Mouse (Mus musculus): Measurements from ENCODE around the gene Fbxo31. TPM values are rescaled to one million over a fixed set of nuclear protein-coding genes. Genes with fewer than 3 reads are reported as not detected.

Gene Fbxo31
- total and polyA plus RNA-seq, 3 experiments: 4.9 to 25.3 (median 5.9) TPM

- Histone ChIP-seq H3K4me3 (ENCODE audit: low read depth, low read length) (no peak overlapping the region), H3K36me3 (replicated peaks) (peaks cover 60% of the 10 kb centered on the region), H3K4me1 (ENCODE audit: insufficient read depth, low read depth, low read length) (no peaks in the 10 kb centered on the region), H3K27me3 (ENCODE audit: insufficient read depth, low read length) (no peaks in the 10 kb centered on the region), H3K9me3 (replicated peaks) (no peaks in the 10 kb centered on the region)
- TF ChIP-seq CTCF (IDR thresholded peaks at IDR 0.05; ENCODE audit: low read depth, low read length) (no peak), GATA1 (IDR thresholded peaks at IDR 0.05; ENCODE audit: borderline replicate concordance, low read length) (no peak), TAL1 (conservative IDR thresholded peaks at IDR 0.05; ENCODE audit: low read depth, low read length) (no peak), POLR2AphosphoS5 (IDR thresholded peaks at IDR 0.05; ENCODE audit: insufficient replicate concordance, low read depth, low read length) (no peak), GATA2 (IDR thresholded peaks at IDR 0.05; ENCODE audit: borderline replicate concordance, low read depth, low read length) (no peak)
- ATAC-seq (ENCODE audit: extremely low read depth, insufficient number of reproducible peaks, low FRiP score, poor library complexity, severe bottlenecking) (no peak), DNase-seq (ENCODE audit: low spot score) (no peak)
Measured at GRCm38 (mm10) chr8:121550056-121550455, 28.6 kb downstream of the Fbxo31 start.

GRCm38 (mm10) chr8:121547132-121547531, 31.5 kb downstream of the Fbxo31 start:
- peaks cover 8% of the 10 kb centered on the region for H3K9me3 ChIP-seq (replicated peaks)
- no peaks in the 10 kb centered on the region for H3K4me1 ChIP-seq (ENCODE audit: insufficient read depth, low read depth, low read length)
- H3K27me3 ChIP-seq (ENCODE audit: insufficient read depth, low read length): no peaks in the 10 kb centered on the region; the same call in 1 of the 2 replicates
- TF ChIP-seq GATA1 (IDR thresholded peaks at IDR 0.05; ENCODE audit: borderline replicate concordance, low read length) (no peak), CTCF (IDR thresholded peaks at IDR 0.05; ENCODE audit: low read depth, low read length) (peak; percentile 93), POLR2AphosphoS5 (IDR thresholded peaks at IDR 0.05; ENCODE audit: insufficient replicate concordance, low read depth, low read length) (no peak)
- H3K4me3 ChIP-seq (ENCODE audit: low read depth, low read length): no peak overlapping the region
- H3K36me3 ChIP-seq (replicated peaks): peaks cover 31% of the 10 kb centered on the region
- ATAC-seq (ENCODE audit: extremely low read depth, insufficient number of reproducible peaks, low FRiP score, poor library complexity, severe bottlenecking) (peak; percentile 62), DNase-seq (ENCODE audit: low spot score) (peak; percentile 65)

GRCm38 (mm10) chr8:121544936-121545335, 33.7 kb downstream of the Fbxo31 start:
- Histone ChIP-seq H3K4me3 (ENCODE audit: low read depth, low read length) (no peak overlapping the region), H3K9me3 (replicated peaks) (peaks cover 19% of the 10 kb centered on the region), H3K36me3 (replicated peaks) (peaks cover 9% of the 10 kb centered on the region), H3K27me3 (ENCODE audit: insufficient read depth, low read length) (no peaks in the 10 kb centered on the region; the same call in 1 of the 2 replicates), H3K4me1 (ENCODE audit: insufficient read depth, low read depth, low read length) (no peaks in the 10 kb centered on the region)
- no peak for DNase-seq (ENCODE audit: low spot score)
- TF ChIP-seq GATA2 (IDR thresholded peaks at IDR 0.05; ENCODE audit: borderline replicate concordance, low read depth, low read length) (no peak), GATA1 (IDR thresholded peaks at IDR 0.05; ENCODE audit: borderline replicate concordance, low read length) (no peak)
- no peak for ATAC-seq (ENCODE audit: extremely low read depth, insufficient number of reproducible peaks, low FRiP score, poor library complexity, severe bottlenecking)

GRCm38 (mm10) chr8:121544276-121544785, 34.3 kb downstream of the Fbxo31 start, which contains the start of gene 1700018B08Rik:
Gene 1700018B08Rik (minus strand): TSS chr8:121544320.
- ATAC-seq (ENCODE audit: extremely low read depth, insufficient number of reproducible peaks, low FRiP score, poor library complexity, severe bottlenecking) (no peak), DNase-seq (ENCODE audit: low spot score) (no peak)
- H3K4me3 ChIP-seq (ENCODE audit: low read depth, low read length): no peak within 1 kb of the TSS
- H3K4me1 ChIP-seq (ENCODE audit: insufficient read depth, low read depth, low read length): no peaks in the 10 kb centered on the region
- H3K36me3 ChIP-seq (replicated peaks): peaks cover 3% of the 10 kb centered on the region
- no peaks in the 10 kb centered on the region; the same call in 1 of the 2 replicates for H3K27me3 ChIP-seq (ENCODE audit: insufficient read depth, low read length)
- H3K9me3 ChIP-seq (replicated peaks): peaks cover 23% of the 10 kb centered on the region
- TF ChIP-seq POLR2AphosphoS5 (IDR thresholded peaks at IDR 0.05; ENCODE audit: insufficient replicate concordance, low read depth, low read length): no peak
- no peak for TF ChIP-seq GATA2 (IDR thresholded peaks at IDR 0.05; ENCODE audit: borderline replicate concordance, low read depth, low read length)
- TF ChIP-seq CTCF (IDR thresholded peaks at IDR 0.05; ENCODE audit: low read depth, low read length): no peak
- TF ChIP-seq GATA1 (IDR thresholded peaks at IDR 0.05; ENCODE audit: borderline replicate concordance, low read length): no peak
- TF ChIP-seq TAL1 (conservative IDR thresholded peaks at IDR 0.05; ENCODE audit: low read depth, low read length): no peak

- TF ChIP-seq GATA1 (IDR thresholded peaks at IDR 0.05; ENCODE audit: borderline replicate concordance, low read length) (no peak), CTCF (IDR thresholded peaks at IDR 0.05; ENCODE audit: low read depth, low read length) (no peak), POLR2AphosphoS5 (IDR thresholded peaks at IDR 0.05; ENCODE audit: insufficient replicate concordance, low read depth, low read length) (no peak), TAL1 (conservative IDR thresholded peaks at IDR 0.05; ENCODE audit: low read depth, low read length) (no peak), GATA2 (IDR thresholded peaks at IDR 0.05; ENCODE audit: borderline replicate concordance, low read depth, low read length) (no peak)
- H3K4me3 ChIP-seq (ENCODE audit: low read depth, low read length): no peak overlapping the region
- ATAC-seq (ENCODE audit: extremely low read depth, insufficient number of reproducible peaks, low FRiP score, poor library complexity, severe bottlenecking): no peak
- H3K27me3 ChIP-seq (ENCODE audit: insufficient read depth, low read length): no peaks in the 10 kb centered on the region; the same call in 1 of the 2 replicates
- no peak for DNase-seq (ENCODE audit: low spot score)
- no peaks in the 10 kb centered on the region for H3K36me3 ChIP-seq (replicated peaks)
- H3K9me3 ChIP-seq (replicated peaks): peaks cover 25% of the 10 kb centered on the region
- no peaks in the 10 kb centered on the region for H3K4me1 ChIP-seq (ENCODE audit: insufficient read depth, low read depth, low read length)
Measured at GRCm38 (mm10) chr8:121542901-121543300, 35.7 kb downstream of the Fbxo31 start.

- Histone ChIP-seq H3K4me3 (ENCODE audit: low read depth, low read length) (no peak overlapping the region), H3K36me3 (replicated peaks) (no peaks in the 10 kb centered on the region), H3K27me3 (ENCODE audit: insufficient read depth, low read length) (no peaks in the 10 kb centered on the region; the same call in 1 of the 2 replicates), H3K9me3 (replicated peaks) (peaks cover 25% of the 10 kb centered on the region), H3K4me1 (ENCODE audit: insufficient read depth, low read depth, low read length) (no peaks in the 10 kb centered on the region)
- no peak for TF ChIP-seq TAL1 (conservative IDR thresholded peaks at IDR 0.05; ENCODE audit: low read depth, low read length)
- no peak for TF ChIP-seq POLR2AphosphoS5 (IDR thresholded peaks at IDR 0.05; ENCODE audit: insufficient replicate concordance, low read depth, low read length)
- TF ChIP-seq GATA2 (IDR thresholded peaks at IDR 0.05; ENCODE audit: borderline replicate concordance, low read depth, low read length): no peak
- no peak for TF ChIP-seq GATA1 (IDR thresholded peaks at IDR 0.05; ENCODE audit: borderline replicate concordance, low read length)
- TF ChIP-seq CTCF (IDR thresholded peaks at IDR 0.05; ENCODE audit: low read depth, low read length): no peak
- no peak for DNase-seq (ENCODE audit: low spot score)
- ATAC-seq (ENCODE audit: extremely low read depth, insufficient number of reproducible peaks, low FRiP score, poor library complexity, severe bottlenecking): no peak
Measured at GRCm38 (mm10) chr8:121541862-121542261, 36.7 kb downstream of the Fbxo31 start.
